Mouse (Mus musculus): ENCODE results near the gene Shank3.

The Shank3 gene

DNA sequence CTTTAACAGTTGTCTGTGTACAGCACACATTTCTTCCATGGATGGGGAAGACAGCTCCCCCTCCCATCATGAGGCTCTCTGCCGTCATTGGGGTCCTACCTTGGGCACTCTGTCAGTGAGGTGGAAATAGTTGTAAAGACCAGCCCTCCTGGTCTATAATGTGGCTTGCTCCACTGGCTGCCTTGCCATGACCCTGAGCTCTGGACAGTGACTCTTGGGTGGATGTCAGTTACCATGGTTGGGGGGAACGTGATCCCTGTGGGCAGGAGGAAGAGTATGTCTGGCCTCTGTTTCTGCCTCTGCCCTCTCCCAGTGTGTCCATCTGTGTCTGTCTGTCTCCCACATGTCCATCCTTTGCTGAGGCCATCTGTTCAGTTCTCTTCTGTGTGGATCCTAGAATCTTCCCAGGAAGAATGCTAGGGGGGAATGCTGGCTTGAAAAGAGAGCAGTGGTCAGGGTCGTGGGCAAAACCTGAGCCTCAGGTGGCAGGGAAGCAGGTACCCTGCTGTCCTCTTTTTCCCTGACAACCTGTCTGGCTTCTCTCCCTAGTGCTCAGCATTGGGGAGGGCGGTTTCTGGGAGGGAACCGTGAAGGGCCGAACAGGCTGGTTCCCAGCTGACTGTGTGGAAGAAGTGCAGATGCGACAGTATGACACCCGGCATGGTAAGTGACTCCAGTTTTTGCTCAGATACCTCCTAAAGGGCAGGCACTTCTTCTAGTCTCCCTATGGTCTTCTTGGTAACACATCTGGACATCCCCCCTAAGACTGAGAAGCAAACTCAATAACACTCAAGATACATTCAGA, 25.4 kb downstream of the Shank3 start:
- DNase-seq (ENCODE audit: low read depth, low spot score) = no peak

DNA sequence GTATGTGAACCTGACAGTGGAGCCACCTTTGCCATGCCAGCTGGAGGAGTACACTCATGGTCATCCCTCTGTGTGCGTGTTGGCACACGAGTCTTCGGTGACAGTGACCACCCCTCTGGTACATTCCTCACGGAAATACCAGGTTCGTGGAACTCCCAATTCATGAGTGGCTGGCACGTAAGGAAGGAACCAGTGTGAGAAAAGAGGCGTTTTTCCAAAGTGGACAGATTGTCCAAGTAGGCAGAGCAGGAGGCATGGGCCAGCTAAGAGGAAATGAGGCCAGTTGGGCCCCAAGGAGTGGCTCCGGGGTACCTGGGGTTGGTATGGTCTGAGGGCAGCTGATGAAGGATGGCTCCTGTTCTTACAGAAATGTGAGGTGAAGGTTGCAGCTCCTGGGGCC, 26.0 kb downstream of the Shank3 start:
- DNase-seq (ENCODE audit: low read depth, low spot score) = no peak

DNA sequence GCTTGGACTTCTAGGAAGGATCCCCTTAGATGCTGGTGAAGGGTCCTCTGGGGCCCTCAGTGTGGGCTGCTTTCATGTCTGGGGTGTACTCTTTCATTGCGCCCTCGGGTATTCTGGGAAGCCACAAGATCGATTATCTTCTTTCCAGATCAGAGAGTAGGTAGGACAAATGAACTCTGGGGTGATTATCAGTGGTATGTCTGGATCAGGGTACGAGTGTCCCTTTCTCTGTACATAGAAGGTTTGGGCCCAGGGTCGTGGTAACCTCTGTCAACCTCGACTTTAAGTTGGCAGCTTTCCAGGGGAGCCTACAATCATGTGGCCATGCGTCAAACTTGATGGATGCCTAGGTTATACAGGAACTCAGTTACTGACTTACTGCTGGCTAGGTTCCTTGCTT, 26.5 kb downstream of the Shank3 start:
- DNase-seq (ENCODE audit: low read depth, low spot score) = no peak

DNA sequence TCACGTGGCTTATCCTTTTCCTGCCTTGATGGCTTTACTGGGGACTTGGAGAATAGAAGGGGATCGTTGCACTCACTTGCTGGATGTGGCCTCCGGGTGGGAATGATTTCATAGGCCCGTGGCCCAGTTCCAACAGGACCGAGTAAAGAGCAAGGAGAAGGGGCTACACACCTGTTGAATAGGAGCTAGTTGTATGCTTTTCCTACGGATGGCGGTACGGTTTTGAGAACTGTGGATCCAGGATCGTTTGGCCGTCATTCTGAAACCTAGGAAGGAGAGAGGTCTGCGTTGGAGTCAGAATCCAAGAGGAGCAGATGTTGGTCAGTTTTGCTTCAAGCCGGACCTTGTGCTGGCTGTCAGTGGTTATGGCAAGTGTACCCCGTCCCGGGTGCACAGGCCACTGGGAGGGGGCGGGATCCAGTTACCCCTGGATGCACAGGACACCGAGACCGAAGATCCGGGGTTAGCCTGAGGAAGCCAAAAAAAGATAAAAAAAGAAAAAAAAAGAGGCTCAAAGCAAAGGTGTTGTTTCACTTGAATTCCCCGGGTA, 27.4 kb downstream of the Shank3 start:
- DNase-seq (ENCODE audit: low read depth, low spot score) = no peak

DNA sequence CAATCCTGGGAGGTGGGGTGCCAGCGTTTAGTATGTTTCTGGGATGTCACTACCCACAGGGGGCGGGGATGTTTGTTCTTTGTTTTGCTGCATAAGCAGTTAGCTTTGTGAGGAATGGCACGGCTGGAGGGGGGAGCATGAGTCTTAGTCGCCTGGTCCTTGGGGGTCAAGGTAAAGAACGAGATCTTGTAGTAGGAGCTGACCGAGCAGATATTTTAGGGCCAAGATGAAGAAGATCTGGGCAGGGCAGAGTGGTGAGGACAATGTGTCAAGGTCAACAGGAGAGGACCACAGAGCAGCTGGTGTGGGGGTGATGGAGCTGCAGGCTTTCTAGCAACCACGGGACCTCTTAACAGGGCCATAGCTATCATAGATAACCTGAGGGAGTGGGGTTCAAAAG, 28.0 kb downstream of the Shank3 start:
- no peak for DNase-seq (ENCODE audit: low read depth, low spot score)

DNA sequence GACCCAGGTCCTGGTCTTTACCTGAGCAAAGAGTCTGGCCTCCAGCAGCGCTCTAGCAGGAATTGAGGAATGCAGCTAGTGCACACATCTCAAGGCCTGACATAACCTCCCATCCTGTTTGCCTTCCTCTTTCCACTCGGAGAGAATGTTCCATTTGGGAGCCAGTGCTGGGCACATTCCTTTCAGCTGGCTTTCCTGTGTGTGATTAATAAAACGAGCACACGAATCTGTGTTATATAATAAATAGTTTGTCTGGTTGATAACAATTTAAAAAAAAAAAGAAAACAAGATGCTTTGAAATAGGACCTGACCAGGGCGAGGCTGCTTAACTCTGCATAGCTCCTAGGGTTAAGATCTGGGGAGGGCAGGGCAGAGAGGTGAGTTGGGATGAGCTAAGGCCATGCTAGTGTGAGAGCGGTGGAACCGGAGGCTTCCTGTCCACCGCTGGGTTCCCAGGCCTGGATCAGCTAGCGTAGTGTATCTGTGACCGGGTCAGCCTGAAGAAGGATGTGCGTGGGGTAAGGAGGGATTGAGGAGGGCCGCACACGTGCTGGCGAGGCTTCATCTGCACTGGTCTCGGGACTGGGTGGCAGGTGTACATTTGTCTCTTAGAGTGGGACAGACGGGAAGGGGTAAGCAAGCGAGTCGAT, 28.9 kb downstream of the Shank3 start:
- DNase-seq (ENCODE audit: low read depth, low spot score) = no peak

DNA sequence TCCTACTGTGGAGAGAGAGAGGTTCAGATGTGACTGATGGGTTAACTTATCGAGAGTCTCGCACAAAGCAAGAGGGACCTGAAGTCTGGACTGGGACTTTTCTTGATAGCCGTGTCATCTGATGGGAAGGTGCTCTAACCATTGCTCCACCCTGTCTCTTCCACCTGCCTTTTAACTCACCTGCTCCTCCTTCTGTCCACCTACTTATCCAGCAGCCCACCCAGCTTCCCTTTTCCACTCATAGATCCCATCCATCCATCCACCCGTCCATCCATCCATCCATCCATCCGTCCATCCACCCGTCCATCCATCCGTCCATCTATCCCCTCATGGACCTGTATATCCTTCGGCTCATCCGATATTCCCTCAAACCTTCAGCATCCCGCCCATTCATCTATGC, 29.5 kb downstream of the Shank3 start:
- no peak for DNase-seq (ENCODE audit: low read depth, low spot score)

DNA sequence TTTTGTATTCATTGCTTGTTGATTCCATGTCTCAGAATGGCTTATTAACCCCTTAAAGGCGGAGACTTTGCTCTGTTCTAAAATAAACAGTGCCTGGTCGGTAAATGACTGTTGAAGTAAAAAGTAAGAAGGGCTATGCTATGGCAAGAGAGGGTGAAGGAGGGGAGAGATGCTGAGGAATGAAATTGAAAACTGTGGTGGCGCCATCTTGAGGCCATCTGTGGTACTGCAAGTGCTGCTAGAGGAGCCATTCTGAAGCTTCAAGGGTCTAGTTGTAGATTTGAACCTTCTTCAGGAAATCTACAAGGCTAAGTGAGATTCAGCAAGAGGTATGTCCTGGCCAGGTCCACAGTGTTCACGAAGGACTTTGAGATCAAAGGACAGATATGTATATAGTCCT, 30.9 kb downstream of the Shank3 start:
- peak; percentile 65 for DNase-seq (ENCODE audit: low read depth, low spot score)

DNA sequence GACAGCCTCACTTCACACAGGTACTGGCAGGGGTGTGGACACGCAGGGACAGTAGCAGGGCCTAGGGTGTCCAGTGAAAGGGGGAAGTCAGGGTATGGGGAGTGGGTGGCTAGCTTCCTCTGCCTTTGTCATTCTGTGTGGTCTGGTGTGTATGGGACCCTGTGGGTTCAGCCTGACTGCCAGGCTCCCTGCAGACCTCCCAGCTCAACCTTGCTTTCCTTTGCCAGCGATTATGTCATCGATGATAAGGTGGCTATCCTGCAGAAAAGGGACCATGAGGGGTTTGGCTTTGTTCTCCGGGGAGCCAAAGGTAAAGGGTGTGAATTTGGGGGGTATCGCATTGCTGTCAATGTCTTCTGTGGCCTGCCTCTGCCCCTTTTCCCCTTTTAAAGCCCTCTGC, 32.0 kb downstream of the Shank3 start:
- no peak for DNase-seq (ENCODE audit: low read depth, low spot score)

DNA sequence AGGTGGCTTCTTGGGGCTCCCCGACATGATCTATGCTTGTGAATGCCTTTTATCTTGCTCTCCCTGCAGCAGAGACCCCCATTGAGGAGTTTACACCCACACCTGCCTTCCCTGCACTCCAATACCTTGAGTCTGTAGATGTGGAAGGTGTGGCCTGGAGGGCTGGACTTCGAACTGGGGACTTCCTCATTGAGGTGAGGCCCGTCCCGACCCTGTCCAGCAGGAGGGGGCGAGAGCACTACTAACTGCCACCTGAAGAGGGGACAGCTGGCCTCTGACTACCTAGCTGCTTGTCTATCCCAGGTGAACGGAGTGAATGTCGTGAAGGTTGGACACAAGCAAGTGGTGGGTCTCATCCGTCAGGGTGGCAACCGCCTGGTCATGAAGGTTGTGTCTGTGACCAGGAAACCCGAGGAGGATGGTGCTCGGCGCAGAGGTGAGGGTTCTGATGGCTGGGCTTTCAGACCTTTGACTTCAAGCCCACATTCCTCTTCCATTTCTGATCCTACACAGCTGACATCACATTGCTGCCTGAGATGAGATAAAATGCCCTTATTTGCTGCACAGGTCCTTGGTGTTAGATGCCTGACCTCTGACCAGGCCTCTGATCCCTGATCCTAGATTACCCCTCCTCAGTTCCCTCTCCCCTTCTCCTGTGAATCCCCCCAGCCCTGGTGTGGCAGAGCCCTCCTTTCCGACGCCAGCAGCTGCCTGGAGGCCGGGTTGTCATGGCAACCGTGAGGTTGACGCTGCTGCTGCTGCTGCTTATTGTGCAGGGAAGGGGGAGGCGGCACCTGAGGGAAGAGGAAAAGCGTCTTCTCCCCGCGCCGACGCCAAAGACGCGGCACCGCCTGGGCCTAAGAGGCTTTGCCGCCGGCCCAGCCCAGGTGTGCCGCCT, 32.9 kb downstream of the Shank3 start:
- DNase-seq (ENCODE audit: low read depth, low spot score) = peak; percentile 87

DNA sequence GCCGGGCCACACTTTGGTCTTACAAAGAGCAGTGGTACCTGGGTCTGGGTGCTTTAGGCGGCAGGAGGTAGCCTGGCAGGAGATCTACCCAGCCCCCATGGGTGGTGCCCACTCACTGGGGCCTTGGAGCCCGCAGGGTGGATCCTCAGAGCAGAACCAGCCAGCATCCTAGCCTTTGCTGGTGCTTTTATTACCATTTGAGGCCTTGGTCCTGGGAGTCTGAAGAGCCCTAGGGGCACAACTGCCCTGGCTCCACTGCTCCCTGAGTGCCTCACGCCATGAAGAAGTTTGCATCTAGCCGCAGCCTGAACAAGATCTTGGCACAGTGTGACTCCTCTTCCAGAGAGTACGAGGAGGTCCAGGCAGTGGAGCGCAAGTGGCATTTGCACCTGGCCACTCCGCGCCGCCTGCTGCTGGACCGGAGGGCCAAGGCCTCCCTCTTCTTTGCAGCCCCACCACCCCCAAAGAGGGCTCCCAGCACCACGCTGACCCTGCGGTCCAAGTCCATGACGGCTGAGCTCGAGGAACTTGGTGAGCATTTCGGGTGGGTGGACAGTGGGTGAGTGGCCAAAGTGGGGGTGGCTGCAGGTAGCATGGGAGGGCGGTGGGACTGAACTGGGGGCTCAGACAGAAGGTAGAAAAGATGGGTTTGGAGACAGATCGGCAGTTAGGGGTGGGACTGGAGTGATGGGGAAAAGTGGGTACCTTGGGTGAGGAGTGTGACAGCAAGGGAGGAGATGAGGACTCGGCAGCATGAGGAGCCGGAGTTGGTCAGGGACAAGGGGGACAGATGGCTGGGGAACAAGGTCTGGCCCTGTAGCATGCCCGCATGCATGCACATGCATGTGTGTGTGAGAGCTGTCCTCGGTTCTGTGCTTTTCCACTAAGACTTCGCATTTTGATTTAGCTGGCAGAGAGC, 33.8 kb downstream of the Shank3 start:
- no peak for DNase-seq (ENCODE audit: low read depth, low spot score)

DNA sequence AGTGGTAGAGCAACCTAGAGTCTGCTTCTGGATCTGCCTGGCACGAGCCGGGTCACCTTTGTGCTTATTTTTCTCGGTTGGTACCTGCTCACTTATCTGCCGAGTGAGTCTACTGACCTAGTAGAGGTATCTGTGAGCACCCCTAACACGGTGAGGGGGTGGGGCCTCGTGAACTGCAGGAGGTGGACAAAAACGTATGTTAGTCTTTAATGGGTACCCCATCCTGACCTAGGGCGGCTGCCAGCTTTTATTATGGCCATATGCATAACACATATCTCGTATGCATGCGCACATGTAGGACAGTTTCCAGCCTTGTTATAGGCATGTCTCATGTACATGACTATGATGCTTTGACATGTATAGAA, 34.4 kb downstream of the Shank3 start:
- no peak for DNase-seq (ENCODE audit: low read depth, low spot score)

DNA sequence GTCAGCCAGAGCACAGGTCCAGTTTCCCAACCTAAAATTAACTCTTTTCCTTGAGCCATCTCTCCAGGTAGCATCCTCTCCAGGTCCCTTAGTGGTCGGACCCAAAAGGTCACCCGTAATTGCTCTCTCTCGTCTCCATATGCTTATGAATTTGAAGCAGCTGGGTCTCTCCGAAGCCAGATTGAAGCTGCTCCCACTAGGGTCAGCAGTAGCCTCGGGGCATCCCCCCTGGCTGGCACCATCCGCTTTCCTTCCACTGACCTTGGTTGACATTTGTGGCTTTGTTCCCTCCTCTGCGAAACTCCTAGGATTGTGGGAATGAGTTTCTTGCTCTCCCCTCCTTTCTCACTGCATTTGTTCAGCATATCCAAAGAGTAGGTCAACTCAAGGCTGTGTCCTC, 44.7 kb downstream of the Shank3 start:
- no peak for DNase-seq (ENCODE audit: low read depth, low spot score)

DNA sequence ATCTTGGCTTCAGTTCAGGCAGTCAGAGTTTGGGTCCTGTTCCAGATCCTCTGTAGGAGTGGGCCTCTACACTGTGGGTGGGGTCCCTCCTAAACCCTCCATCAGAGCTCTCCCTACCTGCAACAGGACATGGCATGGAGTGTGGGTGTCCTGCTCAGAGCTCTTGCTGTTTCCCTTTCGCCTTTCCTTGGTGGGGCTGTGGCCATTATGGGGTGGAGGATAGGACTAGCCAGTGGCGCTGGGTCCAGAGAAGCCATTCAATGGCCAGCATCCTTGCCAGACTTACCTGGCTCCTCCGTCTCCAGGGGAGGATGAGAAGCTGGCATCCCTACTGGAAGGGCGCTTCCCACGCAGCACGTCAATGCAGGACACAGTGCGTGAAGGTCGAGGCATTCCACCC, 47.9 kb downstream of the Shank3 start:
- no peak for DNase-seq (ENCODE audit: low read depth, low spot score)

DNA sequence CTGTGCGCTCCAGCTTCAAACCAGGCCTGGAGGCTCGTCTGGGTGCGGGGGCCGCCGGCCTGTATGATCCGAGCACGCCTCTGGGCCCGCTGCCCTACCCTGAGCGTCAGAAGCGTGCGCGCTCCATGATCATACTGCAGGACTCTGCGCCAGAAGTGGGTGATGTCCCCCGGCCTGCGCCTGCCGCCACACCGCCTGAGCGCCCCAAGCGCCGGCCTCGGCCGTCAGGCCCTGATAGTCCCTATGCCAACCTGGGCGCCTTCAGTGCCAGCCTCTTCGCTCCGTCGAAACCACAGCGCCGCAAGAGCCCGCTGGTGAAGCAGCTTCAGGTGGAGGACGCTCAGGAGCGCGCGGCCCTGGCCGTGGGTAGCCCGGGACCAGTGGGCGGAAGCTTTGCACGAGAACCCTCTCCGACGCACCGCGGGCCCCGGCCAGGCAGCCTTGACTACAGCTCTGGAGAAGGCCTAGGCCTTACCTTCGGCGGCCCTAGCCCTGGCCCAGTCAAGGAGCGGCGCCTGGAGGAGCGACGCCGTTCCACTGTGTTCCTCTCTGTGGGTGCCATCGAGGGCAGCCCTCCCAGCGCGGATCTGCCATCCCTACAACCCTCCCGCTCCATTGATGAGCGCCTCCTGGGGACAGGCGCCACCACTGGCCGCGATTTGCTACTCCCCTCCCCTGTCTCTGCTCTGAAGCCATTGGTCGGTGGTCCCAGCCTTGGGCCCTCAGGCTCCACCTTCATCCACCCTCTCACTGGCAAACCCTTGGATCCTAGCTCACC, 48.6 kb downstream of the Shank3 start:
- peak; percentile 63 for DNase-seq (ENCODE audit: low read depth, low spot score)

DNA sequence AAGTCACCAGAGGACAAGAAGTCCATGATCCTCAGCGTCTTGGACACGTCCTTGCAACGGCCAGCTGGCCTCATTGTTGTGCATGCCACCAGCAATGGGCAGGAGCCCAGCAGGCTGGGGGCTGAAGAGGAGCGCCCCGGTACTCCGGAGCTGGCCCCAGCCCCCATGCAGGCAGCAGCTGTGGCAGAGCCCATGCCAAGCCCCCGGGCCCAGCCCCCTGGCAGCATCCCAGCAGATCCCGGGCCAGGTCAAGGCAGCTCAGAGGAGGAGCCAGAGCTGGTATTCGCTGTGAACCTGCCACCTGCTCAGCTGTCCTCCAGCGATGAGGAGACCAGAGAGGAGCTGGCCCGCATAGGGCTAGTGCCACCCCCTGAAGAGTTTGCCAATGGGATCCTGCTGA, 49.4 kb downstream of the Shank3 start:
- DNase-seq (ENCODE audit: low read depth, low spot score) = no peak

DNA sequence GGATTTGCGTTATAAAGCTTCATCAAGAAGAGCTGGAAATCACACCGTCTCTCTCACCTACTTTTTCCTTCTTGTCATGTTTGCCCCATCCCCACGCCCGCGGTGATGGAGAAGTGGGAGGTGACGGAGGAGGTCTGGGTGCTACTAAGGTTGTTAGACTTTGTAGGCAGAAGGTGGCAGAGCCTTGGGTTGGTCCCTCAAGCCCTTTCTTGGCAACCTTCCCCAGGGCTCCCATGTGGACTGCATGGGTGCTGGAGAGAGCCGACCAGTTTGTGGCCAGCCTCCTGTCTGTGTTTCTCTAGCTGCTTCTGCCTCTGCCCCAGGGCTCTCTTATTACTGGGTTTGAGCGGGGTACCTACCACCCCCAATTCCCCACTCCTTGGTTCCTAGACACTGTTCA, 51.1 kb downstream of the Shank3 start:
- DNase-seq (ENCODE audit: low read depth, low spot score) = no peak

DNA sequence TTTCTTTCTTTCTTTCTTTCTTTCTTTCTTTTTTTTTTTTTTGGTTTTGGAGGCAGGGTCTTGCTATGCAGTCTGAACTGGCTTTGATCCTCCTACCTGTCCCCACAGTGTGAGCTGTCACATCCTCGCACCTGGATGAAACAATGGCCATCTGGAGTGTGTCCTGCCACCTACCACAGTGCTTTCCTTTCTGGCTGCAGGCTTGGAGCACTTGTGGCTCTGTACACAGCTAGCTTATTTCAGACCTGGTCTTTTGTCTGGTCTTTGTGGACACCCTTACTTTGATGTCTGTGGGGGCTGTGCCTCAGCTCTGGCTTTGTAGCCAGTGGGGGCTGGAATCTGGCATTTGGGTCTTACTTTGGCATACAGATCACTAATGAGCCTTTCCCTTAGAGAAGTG, 52.3 kb downstream of the Shank3 start:
- no peak for DNase-seq (ENCODE audit: low read depth, low spot score)

DNA sequence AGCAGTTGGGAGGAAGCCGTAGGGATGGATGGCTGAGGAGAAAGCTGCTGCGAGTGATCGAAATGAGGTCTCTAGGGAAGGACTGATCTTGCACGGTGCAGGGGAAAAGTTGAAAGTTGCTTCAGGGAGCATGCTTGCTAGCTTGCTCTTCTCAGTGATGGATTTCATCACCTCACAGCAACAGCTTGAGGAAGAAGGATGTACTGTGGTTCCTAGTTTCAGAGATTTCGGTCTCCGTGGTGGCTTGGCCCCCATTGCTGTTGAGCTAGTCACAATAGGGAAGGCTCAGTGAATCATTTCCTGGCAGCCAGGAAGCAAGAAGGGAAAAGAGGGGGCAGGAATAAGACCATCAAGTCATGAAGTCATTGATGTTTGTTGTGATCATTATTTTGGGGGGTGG, 56.2 kb downstream of the Shank3 start:
- DNase-seq (ENCODE audit: low read depth, low spot score) = no peak

DNA sequence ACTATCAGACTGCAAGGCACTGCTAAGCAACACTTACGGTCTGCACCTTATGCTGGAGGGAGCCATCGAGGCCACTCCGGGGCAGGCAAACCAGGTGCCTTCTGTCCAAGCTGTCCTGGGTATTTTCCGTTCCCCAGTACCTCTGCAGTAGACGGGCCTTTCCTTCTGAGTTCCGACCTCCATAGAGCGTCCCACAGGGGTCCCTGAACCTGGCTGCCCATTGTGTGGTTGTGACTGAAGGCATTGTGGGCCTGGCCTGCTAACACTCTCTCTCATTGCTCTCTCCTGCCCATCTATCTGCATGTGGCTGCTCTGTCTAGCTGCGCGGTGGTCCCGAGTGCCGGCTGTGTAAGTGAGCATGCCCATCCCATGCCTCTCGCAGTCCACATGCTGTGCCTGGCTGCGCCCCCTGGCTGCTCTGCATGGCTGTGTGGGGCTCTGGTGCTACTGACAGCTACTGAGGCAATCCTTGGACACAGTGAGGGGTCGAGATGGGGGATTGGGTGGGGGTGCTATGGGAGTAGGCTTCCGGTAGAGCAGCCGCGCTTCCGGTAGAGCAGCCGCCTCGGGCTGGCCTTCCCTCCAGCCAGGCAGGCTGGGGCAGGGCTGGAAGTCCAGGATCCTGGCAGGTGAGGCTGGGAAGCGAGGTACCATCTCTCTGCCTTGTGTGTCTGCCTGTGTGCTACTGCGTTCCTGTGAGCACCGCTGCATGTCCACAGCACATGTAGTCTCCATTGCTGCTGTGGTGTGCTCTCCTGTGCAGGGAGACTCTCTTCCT, 57.2 kb downstream of the Shank3 start:
- DNase-seq (ENCODE audit: low read depth, low spot score) = no peak
